Mouse (Mus musculus) layer of hippocampus, adult 8-10 months (tissue): ENCODE measurements around the gene Lrrk1. TPM values are rescaled to one million over a fixed set of nuclear protein-coding genes. Genes with fewer than 3 reads are reported as not detected.
A peak's percentile ranks its signal among the peaks of the same experiment; 100 is the strongest.

Experiments
- DNase-seq, 2 experiments: peaks; one replicate each; pipeline ENCODE4 v3.0.0; 2022; ENCODE audit warnings: low spot score in 2 of 2
- total RNA-seq, 4 experiments: library from RNA; stranded (reverse); gene quantifications; 2 replicates each; pipeline ENCODE4 v1.2.4; 2022

Gene Lrrk1
- total RNA-seq, 4 experiments from 2014 or later, result 3.3 to 7.0 (median 4.9) TPM

- no peak for DNase-seq
Measured at GRCm38 (mm10) chr7:66228610-66228920, 159.6 kb downstream of the Lrrk1 start.

DNA sequence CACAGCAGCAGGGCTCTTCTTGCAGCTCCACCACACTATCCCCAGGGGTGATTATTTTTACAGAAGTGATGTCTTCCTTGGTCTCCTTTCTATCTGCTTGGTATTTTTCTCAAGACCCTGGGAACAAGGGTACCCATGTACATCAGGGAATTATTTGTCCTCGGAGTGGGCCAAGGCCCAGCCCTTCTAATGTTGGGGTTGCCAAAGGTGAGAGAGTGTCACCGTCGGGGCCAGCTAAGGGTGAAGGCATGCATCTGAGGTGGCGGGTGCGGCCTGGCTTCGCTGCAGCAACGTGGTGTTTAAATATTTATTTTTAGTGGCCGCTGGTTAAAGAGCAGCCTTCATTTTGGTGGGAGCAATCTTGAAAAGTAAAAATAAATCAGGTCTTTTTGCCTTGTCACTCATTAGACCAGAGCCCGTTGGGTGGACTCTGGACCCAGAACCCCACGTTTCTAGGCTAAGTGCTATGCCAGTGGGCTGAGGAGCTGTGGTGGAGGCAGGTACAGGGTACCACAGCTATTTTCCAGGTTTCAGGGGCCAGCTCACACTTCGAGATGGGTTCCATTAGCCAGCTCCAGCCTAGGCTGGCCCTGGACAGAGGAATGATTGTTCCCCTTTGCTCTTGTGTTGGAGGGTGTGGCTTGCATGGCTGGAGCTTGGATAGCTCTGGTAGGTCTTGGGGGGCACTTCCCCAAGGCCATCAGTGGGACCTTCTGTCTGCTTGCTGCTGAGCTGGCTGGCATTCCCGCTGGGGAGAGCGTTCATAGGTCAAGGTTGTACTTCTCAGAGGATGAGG, 160.1 kb downstream of the Lrrk1 start:
- no peak for DNase-seq

GRCm38 (mm10) chr7:66225881-66226280, 162.3 kb downstream of the Lrrk1 start:
- DNase-seq, result no peak

DNA sequence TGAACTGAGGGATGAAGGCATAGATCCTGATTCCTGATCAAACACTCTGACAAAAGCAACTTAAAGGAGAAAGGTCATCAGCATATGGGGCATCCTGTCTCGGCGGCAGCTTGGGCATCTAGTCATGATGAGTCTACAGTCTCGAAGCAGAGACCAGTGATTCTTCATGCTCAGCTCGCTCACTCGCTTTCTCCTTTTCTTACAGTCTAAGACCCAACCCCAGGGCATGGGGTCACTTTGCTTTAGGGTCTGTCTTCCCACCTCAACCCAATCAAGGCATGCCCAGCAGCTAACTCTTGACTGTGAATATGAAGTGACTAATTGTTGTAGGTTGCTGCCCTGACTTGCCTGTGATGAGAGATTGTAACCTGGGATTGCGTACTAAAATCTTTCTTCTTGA, 163.6 kb downstream of the Lrrk1 start:
- DNase-seq, result no peak

DNA sequence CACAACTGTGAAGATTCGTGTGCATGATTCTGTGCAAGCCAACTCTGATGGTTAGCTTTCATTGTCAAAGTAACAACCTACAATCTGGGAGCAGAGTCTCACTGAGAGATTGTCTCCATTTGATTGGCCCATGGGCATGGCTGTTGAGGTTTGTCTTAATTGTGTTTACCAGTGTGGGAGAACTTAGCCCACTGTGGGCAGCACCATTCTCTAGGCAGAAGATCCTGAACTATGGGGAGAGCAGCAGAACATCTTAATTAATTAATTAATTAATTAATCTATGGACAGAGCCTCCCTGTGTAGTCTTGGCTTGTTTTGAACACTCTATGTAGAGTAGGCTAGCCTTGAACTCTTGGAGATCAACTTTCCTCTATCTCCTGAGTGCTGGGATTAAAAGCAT, 164.4 kb downstream of the Lrrk1 start:
- no peak for DNase-seq

DNA sequence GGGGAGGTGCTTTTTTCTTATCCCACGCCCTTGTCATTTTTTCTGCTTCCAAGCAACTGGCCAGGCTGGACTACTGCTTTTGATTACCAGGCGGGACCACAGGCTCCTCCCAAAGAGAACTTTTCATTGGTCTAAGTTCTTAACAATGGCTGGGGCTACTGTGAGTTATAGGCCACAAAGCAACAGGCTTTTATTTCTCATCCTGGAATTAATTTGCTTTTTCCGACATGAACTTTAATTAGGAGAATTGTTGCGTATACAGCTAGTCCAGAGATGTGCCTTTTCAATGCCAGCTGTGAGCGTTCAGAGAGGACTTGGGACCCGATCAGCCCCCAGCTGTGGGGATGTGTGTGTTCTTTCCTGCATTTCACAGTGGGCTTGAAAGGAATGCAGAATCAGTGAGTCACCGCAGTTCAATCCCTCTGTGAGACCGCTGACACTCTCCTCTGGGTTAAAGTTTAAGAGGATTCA, 165.5 kb downstream of the Lrrk1 start:
- no peak for DNase-seq

DNA sequence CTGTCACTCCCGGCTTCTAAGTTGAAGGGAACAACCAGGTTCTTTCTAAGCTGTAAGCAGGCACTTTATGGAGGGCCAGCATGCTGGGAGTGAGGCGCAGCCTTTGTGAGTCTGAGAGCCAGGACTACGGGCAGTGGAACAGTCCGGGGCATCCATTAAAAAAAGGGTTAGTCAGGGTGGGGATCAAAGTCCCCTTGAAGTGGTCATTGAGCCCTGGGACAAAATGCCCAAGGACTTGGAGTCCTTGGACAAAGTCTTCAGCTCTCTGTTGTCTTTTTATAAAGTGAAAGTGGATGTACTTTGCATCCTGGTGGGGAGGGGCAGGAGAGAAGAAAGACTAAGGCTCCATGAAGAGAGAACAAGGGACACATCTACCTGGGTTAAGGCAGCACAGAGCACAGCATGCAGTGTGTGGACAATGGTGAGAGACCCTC, 168.3 kb downstream of the Lrrk1 start:
- no peak for DNase-seq

- no peak for DNase-seq
Measured at GRCm38 (mm10) chr7:66219028-66219793, 168.9 kb downstream of the Lrrk1 start.

GRCm38 (mm10) chr7:66218193-66219014, 169.7 kb downstream of the Lrrk1 start:
- DNase-seq, result no peak

- no peak for DNase-seq
Measured at GRCm38 (mm10) chr7:66217531-66218094, 170.5 kb downstream of the Lrrk1 start.

DNA sequence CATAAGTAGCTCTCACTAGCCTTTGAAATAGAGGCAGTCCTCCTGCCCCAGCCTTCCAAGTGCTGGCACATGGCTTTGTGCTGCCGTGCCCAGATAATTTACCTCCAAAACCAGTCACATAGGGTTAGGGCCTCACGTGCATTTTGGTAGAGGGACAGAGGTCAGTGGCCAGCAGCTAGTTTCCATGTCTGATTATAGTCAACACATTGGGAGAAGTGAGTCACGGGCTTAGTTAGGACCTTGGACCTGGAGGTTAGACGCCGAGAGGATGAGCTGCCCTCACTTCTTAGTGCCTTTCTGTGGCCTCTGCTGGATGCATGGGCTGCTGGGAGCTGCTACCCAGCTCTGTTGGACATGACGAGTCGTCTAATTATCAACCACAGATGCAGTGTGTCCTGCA, 171.1 kb downstream of the Lrrk1 start:
- no peak for DNase-seq

DNA sequence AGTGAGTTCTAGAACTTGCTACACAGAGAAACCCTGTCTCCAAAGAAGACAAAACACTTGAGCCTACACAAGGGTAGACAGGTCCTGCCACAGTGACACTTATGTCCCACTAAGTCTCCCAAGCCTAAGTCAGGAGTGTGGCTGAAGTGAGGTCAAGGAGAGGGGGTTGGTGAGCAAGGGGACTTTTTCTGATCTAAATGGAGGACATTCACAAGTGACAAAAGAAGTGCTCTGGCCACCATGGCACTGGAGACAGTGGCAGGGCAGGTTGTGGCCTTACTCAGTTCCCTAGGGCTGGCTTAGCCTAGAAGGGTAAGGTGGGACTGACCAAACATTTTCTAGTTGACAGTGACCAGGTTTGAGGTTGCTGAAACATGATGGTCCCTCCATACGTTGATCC, 172.2 kb downstream of the Lrrk1 start:
- no peak for DNase-seq

GRCm38 (mm10) chr7:66214477-66214876, 173.7 kb downstream of the Lrrk1 start:
- DNase-seq, result no peak

DNA sequence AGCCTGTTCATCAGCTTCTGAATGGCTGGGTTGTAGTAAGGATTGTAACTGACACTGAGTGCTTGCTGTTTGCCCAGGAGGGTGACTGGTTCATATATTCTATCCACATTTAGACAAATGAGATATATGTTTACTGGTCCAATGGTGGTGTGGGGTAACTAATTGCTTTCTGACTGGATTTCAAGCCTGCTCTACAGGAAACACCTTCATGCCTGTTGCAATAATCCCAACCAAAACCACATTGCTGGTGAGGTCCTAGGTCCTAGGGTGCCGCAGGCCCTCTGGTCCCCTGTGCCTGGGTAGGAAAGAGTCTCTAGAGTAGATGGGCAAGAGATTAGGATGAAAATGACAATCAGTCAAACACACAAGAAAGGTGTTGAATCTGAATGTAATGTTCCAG, 175.3 kb downstream of the Lrrk1 start:
- DNase-seq, result no peak

- DNase-seq, result no peak
Measured at GRCm38 (mm10) chr7:66209920-66210319, 178.2 kb downstream of the Lrrk1 start.

GRCm38 (mm10) chr7:66201657-66202056, 186.5 kb downstream of the Lrrk1 start:
- DNase-seq, result no peak

DNA sequence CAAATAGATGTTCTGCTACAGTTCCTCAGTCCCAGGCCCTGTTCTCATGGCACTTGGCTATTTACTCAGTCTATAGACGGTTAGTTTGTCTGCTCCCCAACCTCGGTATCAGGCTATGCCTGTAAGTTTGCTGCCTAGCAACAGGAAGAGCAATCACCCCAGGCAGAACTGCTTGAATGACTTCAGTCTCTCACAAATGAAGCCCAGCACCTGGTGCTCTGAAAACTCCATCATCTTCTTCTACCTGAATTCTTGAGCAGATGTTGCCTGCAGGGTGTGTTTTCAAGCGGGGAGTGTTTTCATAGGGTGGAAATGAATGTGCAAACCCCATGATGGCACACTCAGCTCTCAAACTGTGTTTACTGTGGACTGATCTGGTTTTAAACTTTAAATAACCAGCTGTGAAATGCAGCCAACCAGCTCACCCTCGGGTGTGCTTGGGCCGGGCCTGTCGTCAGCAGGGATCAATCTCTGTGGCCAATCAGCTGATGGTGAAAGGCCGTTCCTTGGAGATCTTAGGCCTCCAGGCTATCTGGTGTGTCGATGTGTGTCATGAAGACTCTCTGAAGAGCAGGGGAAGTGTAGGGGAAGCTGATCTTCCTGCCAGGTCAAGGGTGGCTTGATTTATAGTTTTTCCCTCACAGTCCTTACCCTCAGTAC, 187.2 kb downstream of the Lrrk1 start:
- DNase-seq, result no peak

DNA sequence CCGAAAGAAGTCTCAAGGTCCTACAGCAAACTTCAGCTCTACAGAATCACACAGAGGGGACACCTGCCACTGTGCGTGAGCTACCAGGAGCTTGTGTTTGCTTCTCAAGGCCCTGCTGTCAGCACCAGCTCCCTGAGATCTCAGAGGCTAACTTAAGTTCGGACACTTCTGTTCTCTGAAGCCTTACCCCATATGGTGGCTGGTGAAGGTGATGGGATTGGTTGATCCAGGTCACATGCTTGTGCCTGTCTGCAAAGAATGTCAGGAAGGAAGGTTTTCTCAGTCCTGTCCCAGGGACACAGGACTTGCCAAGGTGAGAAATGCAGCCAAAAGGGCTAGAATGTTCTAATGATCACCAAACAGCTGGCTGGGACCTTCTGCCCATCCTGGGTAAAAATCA, 187.8 kb downstream of the Lrrk1 start:
- no peak for DNase-seq

GRCm38 (mm10) chr7:66199391-66199831, 188.7 kb downstream of the Lrrk1 start:
- peak in 1 of 2 experiments; percentile 25 for DNase-seq

DNA sequence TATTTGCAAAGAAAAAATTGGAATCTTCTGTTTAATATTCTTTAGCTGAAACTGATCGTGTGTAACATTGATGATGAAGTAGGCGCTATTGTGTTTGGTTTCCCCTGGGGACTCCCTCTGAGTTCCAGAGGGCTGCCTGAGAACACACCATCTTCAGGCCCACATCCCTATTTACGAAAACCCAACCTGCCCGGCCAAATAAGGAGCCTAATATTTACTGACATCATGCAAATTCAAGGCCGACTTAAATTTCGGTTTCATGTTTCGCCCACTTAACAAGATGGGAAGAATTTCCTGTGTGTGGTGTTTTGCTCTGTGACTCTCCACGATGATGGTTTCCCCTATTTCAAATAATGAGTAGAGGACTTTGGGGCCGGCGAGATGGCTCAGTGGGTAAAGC, 189.7 kb downstream of the Lrrk1 start:
- DNase-seq, result no peak
